Mouse (Mus musculus) T-helper 17 cell (primary cell): ENCODE data around the gene Rundc3a.

Experiments
- in situ Hi-C, 2 experiments: fragments of 300-600 bp; cut with MboI, MseI; formaldehyde crosslinking; loops; 1 replicate in 1 of 2; 2 replicates in 1 of 2; pipeline ENCODE4 v1.15.1; 2025; ENCODE audit warnings: high pct_unique_total_duplicates in 2 of 2

Gene Rundc3a

DNA sequence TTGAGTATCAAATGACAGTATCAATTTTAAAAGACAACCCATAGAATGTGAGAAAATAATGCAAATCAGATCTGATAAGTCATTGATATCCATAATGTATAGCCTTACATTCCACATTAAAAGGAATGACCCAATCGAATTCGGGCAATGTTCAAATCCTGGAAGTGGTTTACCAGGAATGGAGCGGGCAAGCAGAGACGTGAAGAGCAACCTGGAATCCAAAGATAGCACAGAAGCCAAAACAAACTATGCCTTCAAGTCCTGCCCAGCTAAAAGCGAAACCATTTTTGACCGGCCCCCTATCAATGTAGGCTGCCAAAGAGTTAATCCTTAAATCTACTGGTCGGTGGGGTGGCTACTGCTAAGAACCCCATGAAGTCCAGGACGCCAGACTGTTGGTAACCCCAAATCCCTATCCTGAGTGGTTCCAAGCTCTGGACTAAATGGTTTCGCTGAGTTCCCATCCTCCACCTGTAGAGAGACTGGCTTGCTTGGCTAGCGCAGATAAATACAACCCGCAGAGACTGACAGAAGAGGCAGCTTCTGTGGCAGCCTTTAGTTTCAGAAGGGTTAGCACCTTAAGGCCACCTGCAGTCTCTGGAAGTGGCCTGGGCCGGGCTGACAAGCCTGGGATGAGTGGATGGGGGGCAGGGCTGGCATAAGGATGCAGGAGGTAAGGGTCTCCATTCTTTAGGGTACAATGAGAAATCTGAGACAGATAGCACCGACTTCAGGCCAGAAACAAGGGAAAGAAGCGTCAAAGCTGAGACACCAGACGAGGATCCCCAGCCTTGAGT is 564 bp upstream of the Rundc3a start:
- in situ Hi-C loops = no loop called here

DNA sequence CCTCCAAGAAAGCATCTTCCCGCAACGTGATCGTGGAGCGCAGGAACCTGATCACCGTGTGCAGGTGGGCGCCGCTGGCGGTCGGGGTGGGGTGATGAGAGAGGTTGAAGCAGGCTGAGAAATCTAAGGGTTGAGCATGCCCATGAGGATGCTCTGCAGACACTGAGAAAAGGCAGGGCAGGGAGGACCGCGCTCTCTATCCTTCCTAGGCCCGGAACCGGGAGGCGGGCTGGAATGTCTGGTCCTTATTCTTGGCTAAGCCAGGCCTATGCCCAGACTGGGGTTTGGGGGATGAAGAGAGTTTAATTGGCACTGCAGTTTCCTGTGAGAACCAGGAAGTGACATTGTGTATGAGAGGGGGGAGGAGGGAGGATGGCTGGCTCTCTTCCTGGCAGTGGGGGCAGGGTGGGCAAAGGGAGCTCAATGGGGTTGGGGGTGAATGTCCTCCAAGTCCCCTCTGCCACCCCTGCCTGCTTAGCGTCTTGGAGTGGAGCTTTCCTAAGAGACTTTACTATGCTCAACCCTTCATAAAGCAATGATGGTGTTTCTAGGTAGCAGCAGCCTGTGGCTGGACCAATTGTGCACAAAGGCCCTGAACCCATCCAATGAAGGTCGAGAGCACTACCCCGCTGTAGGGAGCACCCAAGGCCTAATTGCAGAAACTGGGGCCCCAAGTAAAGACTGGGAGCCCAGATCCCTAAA is 667 bp downstream of the Rundc3a start:
- in situ Hi-C loops = no loop called here

DNA sequence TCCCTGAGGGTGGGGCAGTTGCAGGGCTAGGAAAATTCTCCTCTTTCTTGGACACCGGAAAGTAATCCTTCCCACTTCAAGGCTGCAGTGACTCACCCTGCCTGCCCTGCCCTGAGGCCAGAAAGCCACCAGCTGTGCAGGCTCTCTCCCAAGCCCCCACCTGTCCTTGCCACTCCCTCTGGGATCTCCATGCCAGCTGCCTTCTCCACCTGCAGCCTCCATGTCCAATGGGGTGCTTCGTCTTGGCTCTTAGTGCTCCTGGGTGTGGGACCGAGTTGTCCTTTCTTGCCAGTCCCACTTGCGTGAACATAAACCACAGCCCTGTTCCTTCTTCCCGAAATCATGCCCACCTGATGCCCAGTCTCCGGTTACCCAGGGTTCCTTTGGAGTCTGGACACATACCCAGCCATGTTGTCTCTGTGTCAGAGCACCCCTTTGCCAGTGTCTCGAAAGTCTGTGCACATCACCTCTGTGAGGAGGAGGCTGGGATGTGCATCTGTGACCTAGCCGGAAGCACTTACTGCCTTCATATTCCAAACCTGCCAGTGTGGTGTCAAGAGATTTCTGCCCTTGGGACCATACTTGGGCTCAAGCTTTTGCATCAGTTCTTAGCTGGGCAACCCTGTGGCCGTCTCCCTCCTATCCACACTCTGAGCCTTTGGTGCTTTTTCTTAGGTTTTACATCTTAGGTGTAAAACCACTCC is 1.4 kb downstream of the Rundc3a start:
- in situ Hi-C loops = no loop called here

DNA sequence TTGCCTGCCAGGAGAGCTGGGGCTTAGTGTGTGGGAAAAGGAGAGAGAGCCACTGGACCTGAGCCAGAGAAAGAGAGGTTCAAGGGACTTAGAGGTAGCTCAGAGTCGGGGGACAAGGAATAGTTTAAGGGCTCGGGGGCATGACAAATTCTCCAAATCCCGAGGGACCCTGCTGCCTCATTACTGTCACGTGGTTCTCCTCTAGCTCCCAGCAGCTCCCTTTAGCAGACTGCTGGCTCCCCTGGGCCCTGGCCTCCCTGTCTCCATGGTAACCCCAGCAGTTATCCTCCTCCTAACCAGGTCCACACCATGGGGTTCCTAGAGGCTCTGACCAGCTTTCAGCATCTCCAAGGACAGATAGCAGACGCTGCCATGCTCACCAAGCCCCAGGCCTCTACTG is 2.0 kb downstream of the Rundc3a start:
- in situ Hi-C loops = no loop called here

DNA sequence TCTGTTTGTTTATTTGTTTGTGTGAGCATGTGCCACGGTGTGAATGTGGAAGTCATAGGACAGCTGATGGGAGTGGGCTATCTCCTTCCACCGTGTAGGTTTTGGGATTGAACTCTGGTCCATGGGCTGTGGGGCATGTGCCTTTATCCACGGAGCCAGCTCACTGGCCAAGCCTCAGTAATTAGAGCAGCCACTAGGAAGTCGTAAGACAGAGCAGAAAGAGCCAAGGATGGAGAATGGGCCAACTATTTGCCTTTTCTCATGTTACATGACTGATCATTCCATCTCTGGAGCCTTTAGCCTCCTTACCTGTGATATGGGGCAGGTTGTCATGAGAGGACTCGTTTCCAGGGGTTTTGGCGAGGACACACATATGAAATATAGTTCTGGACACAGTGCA is 3.1 kb downstream of the Rundc3a start:
- in situ Hi-C loops = no loop called here

DNA sequence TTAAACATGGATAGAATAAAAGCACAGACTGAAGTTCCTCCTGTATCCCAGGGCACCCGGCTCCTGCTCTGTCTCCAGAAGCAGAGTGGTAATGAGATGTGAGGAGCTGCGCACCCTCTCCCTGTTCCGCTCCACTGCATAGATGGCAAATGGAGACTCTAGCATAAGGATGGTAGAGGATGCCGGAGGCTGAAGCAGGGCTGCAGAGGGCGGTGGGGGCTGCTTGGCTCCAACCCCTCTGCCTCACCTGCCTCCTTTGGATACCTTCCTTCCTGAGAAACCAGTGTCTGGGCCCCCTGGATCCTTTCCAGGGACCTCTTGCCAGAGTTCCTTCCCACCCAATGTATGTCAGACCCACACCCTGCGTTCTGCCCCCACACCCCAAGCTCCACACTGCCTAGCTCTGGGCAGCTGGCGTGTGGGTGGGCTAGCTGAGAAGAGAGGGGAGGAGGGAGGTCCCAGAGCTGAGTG is 3.5 kb downstream of the Rundc3a start:
- in situ Hi-C loops = no loop called here

DNA sequence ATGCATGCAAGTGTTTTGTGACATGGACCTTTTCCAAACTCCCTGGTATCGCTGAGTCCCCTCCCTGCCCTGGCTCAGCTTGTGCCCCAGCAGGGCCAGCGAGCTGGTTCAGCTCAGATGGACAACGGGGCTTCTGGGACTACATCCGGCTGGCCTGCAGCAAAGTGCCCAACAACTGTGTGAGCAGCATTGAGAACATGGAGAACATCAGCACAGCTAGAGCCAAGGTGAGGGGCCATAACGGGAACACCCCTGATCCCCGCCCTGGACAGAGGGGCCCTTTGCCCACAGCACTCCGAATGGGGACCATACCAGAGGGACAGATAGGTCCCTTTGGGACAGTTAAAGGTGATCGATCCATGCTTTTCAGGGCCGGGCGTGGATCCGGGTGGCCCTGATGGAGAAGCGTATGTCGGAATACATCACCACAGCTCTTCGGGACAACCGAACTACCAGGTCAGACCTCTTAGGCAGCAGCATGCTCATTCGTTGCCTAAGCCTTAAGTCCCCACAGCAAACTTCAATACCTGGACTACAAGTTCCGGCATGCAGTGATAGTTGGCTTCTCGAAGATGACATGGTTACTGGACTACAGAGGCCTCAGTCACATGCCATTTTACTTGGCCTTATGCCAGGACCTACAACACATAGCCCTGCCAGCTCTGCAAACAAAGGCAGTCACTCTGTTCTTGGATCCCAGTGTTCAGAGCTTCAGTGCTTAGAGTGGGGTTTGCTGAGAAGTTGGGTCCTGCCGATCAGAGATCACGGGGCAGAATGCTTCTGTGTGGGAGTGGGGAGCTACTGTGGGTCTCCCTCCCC is 5.0 kb downstream of the Rundc3a start:
- in situ Hi-C loops = no loop called here

DNA sequence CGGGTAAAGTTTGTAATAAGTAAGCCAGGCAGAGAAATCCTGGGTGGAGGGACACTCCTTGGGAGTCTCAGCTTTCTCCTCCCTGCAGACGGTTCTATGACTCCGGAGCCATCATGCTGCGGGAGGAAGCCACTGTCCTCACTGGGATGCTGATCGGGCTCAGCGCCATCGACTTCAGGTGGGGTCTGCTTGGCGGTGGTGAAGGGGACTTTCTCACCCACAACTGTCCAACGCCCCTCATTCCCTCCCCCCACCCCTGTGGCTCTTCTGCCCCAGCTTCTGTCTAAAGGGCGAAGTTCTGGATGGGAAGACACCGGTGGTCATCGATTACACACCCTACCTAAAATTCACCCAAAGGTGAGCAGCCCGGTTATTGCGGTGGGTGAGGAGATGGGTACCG is 5.9 kb downstream of the Rundc3a start:
- in situ Hi-C loops = no loop called here

DNA sequence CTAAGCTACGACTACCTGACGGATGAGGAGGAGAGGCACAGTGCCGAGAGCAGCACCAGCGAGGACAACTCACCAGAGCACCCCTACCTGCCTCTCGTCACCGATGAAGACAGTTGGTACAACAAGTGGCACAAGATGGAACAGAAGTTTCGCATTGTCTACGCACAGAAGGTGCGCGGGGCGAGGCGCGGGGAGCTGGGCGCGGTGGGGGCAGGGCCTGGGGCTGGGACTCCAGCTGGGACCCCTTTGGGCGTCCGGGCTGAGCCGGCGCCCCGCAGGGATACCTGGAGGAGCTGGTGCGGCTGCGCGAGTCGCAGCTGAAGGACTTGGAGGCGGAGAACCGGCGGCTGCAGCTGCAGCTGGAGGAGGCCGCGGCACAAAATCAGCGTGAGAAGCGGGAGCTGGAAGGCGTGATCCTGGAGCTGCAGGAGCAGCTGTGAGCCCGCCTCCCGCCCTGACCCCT is 6.4 kb downstream of the Rundc3a start:
- in situ Hi-C loops = loop anchor here in 1 of 2 experiments (10.0 kb wide), 1 partner anchor 105 kb away; the partner anchor contains the start of gene Atxn7l3

DNA sequence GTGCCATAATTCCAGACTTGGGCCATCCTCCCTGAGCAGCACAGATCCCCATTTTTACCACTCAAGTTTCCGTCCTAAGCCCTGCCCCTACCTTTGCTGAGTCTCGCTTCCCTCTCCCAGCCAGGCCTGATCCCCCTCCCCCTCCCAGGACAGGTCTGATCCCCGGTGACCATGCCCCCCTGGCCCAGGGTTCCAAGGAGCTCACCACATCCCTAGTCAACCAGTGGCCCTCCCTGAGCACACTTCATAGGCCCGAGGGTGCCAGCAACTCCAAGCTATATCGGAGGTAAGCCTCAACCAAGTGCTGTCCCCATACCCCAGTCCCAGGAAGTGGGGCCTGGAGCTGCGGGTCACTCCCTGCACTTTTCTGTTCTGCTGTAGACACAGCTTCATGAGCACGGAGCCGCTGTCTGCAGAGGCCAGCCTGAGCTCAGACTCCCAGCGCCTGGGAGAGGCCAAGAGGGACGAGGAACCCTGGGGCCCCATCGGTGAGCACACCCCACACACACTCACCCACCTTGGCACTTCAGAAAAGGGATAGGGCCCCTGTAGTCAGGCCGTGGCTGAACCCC is 7.4 kb downstream of the Rundc3a start:
- in situ Hi-C loops = loop anchor here in 1 of 2 experiments (10.0 kb wide), 1 partner anchor 106 kb away; the partner anchor contains the start of gene Atxn7l3

DNA sequence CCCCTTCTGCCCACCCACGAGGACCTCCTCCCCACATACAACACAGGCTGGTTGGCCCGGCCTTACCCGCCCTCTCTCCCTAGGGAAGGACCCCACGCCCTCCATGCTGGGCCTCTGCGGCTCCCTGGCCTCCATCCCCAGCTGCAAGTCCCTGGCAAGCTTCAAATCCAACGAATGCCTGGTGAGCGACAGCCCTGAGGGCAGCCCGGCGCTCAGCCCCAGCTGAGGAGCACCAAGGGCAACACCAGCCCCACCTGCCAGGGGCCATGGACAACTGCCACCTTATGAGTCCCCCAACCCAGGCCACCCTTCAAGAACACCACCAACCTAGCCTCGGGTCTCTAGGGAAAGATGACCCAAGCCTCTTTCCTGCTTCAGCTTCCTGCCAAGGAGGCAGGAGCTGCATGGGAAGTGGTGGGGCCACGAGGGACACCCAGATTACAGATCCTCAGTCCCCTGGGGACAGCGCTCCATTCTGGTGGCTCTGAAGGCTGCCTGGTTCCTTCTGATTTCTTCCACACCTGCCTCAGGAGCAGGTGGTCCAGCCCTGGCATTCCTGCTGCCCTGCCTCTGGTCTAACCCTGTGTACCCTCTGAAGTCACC is 8.8 kb downstream of the Rundc3a start:
- in situ Hi-C loops = loop anchor here in 1 of 2 experiments (10.0 kb wide), 1 partner anchor 107 kb away; the partner anchor contains the start of gene Atxn7l3

DNA sequence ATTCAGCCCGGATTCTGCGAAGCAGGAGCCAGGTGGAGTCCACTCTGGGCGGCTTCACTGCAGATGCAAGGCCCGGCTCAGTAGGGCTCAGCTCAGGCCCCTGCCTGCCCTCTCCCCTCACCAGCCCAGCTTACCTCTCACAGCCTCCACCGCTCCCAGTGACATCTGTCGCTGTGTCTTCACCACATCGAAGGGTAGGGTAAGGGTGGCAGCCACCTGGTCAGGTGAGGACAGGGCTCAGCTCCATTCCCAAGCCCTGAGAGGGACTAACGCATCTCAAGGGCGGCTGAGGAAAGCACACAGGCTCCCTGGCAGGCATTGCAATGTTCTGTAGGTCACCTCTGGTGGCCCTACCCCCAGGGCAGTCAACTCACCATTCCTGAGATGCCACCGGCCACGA is 10.5 kb downstream of the Rundc3a start:
- in situ Hi-C loops = loop anchor here in 1 of 2 experiments (10.0 kb wide), 1 partner anchor 109 kb away; the partner anchor contains the start of gene Atxn7l3

DNA sequence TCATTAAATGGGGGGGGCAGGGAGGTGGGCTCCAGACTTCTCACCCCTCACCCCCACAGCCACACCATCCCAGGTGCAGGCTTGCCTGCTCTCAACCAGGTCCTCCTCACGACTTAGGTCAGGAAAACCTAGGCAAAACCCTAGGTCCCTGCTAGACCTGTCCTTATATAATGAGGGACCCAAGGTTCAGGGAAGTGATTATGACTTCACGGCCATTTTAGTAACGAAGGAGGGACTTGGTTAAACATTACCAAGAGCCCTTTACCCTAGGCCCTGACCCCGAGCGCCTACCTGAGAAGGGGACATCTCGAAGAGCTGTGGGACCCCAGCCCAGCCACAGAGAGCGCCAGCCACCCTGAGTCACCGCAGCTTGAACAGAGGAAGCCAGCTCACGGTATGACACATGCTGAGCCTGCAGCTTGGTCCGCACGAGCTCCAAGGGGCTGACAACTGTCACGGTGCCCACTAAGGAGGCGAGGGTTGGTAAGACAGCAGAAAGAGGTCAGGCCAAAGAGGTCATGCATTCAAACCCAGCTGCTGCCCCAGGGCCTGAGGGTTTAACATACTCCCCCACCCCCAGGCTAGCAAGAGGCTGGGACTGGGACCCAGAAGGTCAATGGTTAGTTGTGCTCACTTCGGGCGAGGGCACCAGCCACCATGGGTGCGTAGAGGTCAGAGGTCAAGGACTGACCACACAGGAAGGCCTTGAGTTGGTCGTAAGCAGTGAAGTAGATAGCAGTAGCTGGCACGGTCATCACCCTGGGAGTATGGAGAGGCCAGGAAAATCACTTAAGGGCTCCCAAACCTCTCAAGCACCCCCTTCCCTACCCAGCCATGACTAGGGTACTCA is 11.2 kb downstream of the Rundc3a start:
- in situ Hi-C loops = loop anchor here in 1 of 2 experiments (10.0 kb wide), 1 partner anchor 110 kb away; the partner anchor contains the start of gene Atxn7l3

DNA sequence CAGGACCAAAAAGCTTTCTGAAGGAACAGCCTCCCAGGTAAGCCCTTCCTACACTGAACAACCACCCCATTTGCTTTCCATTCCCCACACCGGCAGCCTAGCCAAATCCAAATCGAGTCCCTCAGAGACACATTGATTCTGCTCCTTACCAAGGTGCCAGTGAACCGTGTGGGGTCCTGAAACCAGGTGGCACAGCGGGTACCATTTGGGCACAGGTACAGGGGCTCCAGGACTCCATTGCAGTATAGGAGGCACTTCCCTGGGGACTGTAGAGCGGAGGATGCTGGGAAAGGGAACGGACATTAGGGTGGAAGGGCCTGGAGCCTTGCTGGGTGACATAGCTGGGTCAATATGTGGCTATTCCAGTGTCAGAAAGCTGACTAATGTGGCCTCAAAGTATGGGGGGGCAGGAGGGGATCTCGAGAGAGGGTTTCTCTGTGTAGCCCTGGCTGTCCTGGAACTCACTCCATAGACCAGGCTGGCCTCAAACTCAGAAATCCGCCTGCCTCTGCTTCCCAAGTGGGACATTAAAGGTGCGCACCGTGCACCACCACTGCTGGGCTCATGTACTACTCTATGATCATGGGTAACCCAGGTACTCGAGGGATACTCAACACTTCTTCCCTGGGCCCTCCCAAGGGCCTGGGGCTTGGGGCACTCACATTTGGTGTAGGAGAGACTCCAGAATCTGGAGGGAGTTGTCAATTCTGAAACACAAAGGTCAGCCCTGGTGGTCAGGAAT is 12.5 kb downstream of the Rundc3a start:
- in situ Hi-C loops = loop anchor here in 1 of 2 experiments (10.0 kb wide), 1 partner anchor 111 kb away; the partner anchor contains the start of gene Atxn7l3

DNA sequence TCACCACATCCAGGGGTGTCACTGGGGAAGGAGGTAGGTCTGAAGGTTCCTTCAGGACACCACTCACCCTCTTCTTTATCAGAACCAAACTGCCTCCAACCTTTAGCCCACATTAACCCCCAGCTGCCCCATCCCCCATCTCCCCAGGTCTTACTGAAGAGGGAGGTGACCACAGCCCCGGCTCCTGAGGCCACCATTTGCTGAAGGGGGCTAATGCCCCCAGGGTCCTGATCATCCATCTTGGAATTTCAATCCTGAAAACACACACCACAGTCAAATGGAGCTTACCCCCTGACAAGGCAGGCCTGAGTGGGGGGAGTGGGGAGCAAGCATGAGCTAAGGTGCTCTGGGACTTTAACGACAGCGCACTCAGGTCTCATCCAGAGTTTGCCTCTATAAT is 13.2 kb downstream of the Rundc3a start:
- in situ Hi-C loops = loop anchor here in 1 of 2 experiments (10.0 kb wide), 1 partner anchor 112 kb away; the partner anchor contains the start of gene Atxn7l3

DNA sequence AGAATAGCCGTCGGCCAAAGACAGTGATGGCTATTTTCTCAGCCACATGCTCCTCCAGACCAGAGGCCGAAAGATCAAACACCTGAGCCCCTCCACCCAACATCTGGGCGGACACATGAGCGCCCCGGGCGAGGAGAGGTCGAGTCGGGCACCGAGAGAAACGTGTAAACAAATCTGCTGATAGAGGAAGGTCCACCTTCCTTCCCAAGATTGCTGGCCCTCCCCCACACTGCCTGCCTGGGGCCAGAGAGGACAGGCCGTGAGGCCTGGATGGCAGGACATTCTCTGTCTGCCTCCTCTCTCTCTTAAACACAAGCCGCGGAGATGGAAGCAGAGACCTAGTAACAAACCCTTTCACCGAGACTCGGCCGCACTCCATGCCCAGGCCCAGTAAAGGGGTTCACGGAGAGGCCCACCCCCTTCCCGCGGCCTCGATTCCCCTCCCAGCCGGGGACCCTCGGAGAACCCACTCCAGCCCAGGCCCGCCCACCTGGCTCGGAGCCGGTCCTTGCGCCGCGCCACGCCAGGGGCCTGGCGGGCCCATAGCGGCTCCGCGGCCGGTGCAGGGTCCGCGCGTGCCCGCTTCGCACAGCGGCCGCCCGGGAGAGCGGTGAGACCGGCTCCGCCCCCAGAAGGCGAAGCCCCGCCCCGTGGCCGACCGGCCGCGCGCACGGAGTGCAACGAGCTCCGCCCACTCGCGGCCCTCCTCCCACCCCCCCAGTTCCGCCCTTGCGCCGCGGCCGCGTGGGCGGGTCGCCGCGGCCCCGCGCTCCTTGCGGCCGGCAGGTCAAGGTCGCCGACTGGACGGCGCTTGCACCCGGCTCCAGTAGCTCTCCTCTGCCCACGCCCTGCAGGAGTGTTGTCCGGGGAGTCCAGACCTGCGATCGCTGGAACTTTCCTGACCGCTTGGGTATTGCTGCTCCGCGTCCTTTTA is 14.0 kb downstream of the Rundc3a start:
- in situ Hi-C loops = loop anchor here in 1 of 2 experiments (10.0 kb wide), 1 partner anchor 112 kb away; the partner anchor contains the start of gene Atxn7l3

DNA sequence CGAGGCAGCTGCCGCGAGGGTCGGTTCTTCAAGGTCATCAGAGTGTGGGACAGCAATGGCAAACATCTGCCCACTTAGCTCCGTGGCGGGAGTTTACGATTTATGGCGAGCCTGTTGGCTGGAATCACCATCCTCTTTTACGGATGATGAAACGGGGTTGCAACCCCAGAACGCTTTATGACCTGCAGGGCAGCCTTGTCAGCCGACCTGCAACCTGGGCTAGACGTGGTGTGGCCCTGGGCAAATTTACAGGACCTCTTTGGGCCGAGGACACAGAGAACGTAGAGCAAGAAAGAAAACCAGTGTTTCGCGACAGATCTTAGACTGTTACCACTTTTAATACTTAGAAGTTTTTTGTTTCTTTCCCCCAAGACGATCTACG is 14.6 kb downstream of the Rundc3a start, which contains the start of gene Slc25a39:
Gene Slc25a39 (minus strand): TSS at position 113 of the 382 bp plus-strand sequence.
- in situ Hi-C loops = loop anchor here in 1 of 2 experiments (10.0 kb wide), 1 partner anchor 113 kb away; the partner anchor contains the start of gene Atxn7l3
